Mouse (Mus musculus): ENCODE results near the gene Nrp1.

GRCm38 (mm10) chr8:128474614-128475013 is 116.2 kb downstream of the Nrp1 start:
- TF ChIP-seq CTCF (IDR thresholded peaks at IDR 0.05) (no peak), EP300 (IDR thresholded peaks at IDR 0.05) (no peak)
